Mouse (Mus musculus): ENCODE data around the gene Fam217a. TPM values are rescaled to one million over a fixed set of nuclear protein-coding genes. Genes with fewer than 3 reads are reported as not detected.

Fam217a gene
- total and polyA plus RNA-seq, 3 experiments: not detected

GRCm38 (mm10) chr13:34875166-34875710 is 48.9 kb downstream of the Fam217a start, which contains the start of gene Prpf4b:
TSS of gene Prpf4b (plus strand) at chr13:34875302.
- peaks cover 0 to 10% of the 10 kb centered on the region in 2 experiments; a peak in 3 of 4 replicates for H3K4me1 ChIP-seq (ENCODE audit: control insufficient read depth in 1 of 2, insufficient read depth in 2 of 2, low read length in 2 of 2)
- H3K79me2 ChIP-seq (ENCODE audit: control insufficient read depth, insufficient read depth, low read length, poor library complexity): peaks cover 45% of the 10 kb centered on the region
- peak within 1 kb of the TSS; percentile 90 for H3K9ac ChIP-seq (ENCODE audit: control insufficient read depth, low read depth, low read length, poor library complexity, severe bottlenecking)
- H3K9me3 ChIP-seq (replicated peaks; ENCODE audit: insufficient read depth, low read length): no peaks in the 10 kb centered on the region
- no peaks in the 10 kb centered on the region; a peak in 1 of 4 replicates for H3K27me3 ChIP-seq (ENCODE audit: control insufficient read depth in 1 of 2, insufficient read depth in 2 of 2, low read length in 2 of 2)
- DNase-seq (ENCODE audit: low read depth, low spot score): peak; percentile 94
- peaks cover 3 to 21% of the 10 kb centered on the region in 2 experiments for H3K36me3 ChIP-seq (ENCODE audit: control insufficient read depth in 1 of 2, insufficient read depth in 2 of 2, low read length in 2 of 2)
- peak within 1 kb of the TSS; percentile 87 to 89 for H3K4me3 ChIP-seq (ENCODE audit: control insufficient read depth in 1 of 2, insufficient read depth in 1 of 2, low read depth in 2 of 2, low read length in 2 of 2)
- peak within 1 kb of the TSS; percentile 97 for H3K27ac ChIP-seq (ENCODE audit: control insufficient read depth, low read depth, low read length)
- TF ChIP-seq CTCF (IDR thresholded peaks at IDR 0.05 in 2 of 3, conservative IDR thresholded peaks at IDR 0.05 in 1 of 3; ENCODE audit: control insufficient read depth in 1 of 3, insufficient read depth in 1 of 3, low read depth in 2 of 3, low read length in 3 of 3, poor library complexity in 1 of 3, severe bottlenecking in 1 of 3) (no peak), POLR2AphosphoS2 (IDR thresholded peaks at IDR 0.05; ENCODE audit: low read length) (peak; percentile 86), POLR2A (IDR thresholded peaks at IDR 0.05; ENCODE audit: control insufficient read depth in 1 of 2, insufficient read depth in 1 of 2, low read depth in 1 of 2, low read length in 2 of 2, poor library complexity in 1 of 2) (peak; percentile 80 to 88), NELFE (IDR thresholded peaks at IDR 0.05; ENCODE audit: low read depth, low read length) (peak; percentile 92), GATA1 (IDR thresholded peaks at IDR 0.05; ENCODE audit: low read depth, low read length) (no peak), MAFK (IDR thresholded peaks at IDR 0.05; ENCODE audit: borderline replicate concordance, low read depth, low read length) (no peak), TCF12 (IDR thresholded peaks at IDR 0.05; ENCODE audit: low read depth, low read length) (peak; percentile 55), EP300 (IDR thresholded peaks at IDR 0.05; ENCODE audit: low read depth in 1 of 2, low read length in 2 of 2) (no peak), ZNF384 (IDR thresholded peaks at IDR 0.05; ENCODE audit: low read depth, low read length) (0 out of 2 replicates have a peak, but pooled peaks have one; percentile 55), HCFC1 (IDR thresholded peaks at IDR 0.05; ENCODE audit: low read depth, low read length) (peak; percentile 83), ETS1 (IDR thresholded peaks at IDR 0.05; ENCODE audit: low read depth, low read length) (peak; percentile 37; the same call in 1 of the 2 replicates), ZC3H11A (IDR thresholded peaks at IDR 0.05; ENCODE audit: low read depth, low read length) (no peak), ZMIZ1 (IDR thresholded peaks at IDR 0.05; ENCODE audit: low read depth, low read length) (peak; percentile 89), MXI1 (IDR thresholded peaks at IDR 0.05; ENCODE audit: low read depth, low read length) (peak; percentile 67), CHD1 (IDR thresholded peaks at IDR 0.05; ENCODE audit: low read depth, low read length) (no peak), ELF1 (IDR thresholded peaks at IDR 0.05; ENCODE audit: low read depth, low read length) (peak; percentile 74), UBTF (IDR thresholded peaks at IDR 0.05; ENCODE audit: borderline replicate concordance, insufficient read depth, low read depth, low read length) (0 out of 2 replicates have a peak, but pooled peaks have one; percentile 56), USF2 (IDR thresholded peaks at IDR 0.05; ENCODE audit: borderline replicate concordance in 1 of 2, insufficient read depth in 1 of 2, low read depth in 1 of 2, low read length in 2 of 2) (no peak), POLR2AphosphoS5 (IDR thresholded peaks at IDR 0.05; ENCODE audit: borderline replicate concordance, low read depth, low read length) (no peak), RCOR1 (IDR thresholded peaks at IDR 0.05; ENCODE audit: low read depth, low read length) (no peak), NRF1 (IDR thresholded peaks at IDR 0.05; ENCODE audit: insufficient read depth, low read depth, low read length, poor library complexity, severe bottlenecking) (peak; percentile 83), E2F4 (IDR thresholded peaks at IDR 0.05; ENCODE audit: borderline replicate concordance, low read depth, low read length) (no peak), SMC3 (IDR thresholded peaks at IDR 0.05; ENCODE audit: low read depth, low read length) (0 out of 2 replicates have a peak, but pooled peaks have one; percentile 1), GABPA (IDR thresholded peaks at IDR 0.05; ENCODE audit: low read depth, low read length) (no peak), CHD2 (IDR thresholded peaks at IDR 0.05; ENCODE audit: low read length) (no peak), SIN3A (IDR thresholded peaks at IDR 0.05; ENCODE audit: low read length) (peak; percentile 55; the same call in 1 of the 2 replicates), MEF2A (IDR thresholded peaks at IDR 0.05; ENCODE audit: extremely low read depth, insufficient replicate concordance, low read depth, low read length, poor library complexity, severe bottlenecking) (no peak), JUND (IDR thresholded peaks at IDR 0.05; ENCODE audit: low read depth, low read length) (no peak), MYC (IDR thresholded peaks at IDR 0.05; ENCODE audit: low read depth, low read length) (no peak; the same call in 1 of the 2 replicates), BHLHE40 (IDR thresholded peaks at IDR 0.05; ENCODE audit: borderline replicate concordance, low read depth, low read length) (no peak), MAX (IDR thresholded peaks at IDR 0.05; ENCODE audit: low read length) (peak; percentile 34; the same call in 1 of the 2 replicates), RAD21 (IDR thresholded peaks at IDR 0.05; ENCODE audit: low read depth, low read length) (no peak), MAZ (IDR thresholded peaks at IDR 0.05; ENCODE audit: low read depth, low read length) (0 out of 2 replicates have a peak, but pooled peaks have one; percentile 13), MYB (IDR thresholded peaks at IDR 0.05; ENCODE audit: low read depth, low read length) (no peak), KAT2A (conservative IDR thresholded peaks at IDR 0.05; ENCODE audit: low read depth, low read length) (peak; percentile 47; the same call in 1 of the 2 replicates), TAL1 (IDR thresholded peaks at IDR 0.05; ENCODE audit: low read length) (no peak)
